Comparison of ENCODE assay signal across 18 mouse cellular contexts in genomic region chr3:54589976-54590375, GRCm38 (mm10).
DNase-seq lines count a peak whose midpoint lies in the region; ATAC-seq and TF ChIP-seq lines count a peak whose summit lies in the region.
"Had no signal": no experiment of that assay in that cellular context is flagged by ENCODE, and none has a peak within 500 bp of the region (broad histone marks: within the 10 kb centered on the region; RNA-seq: fewer than 3 reads in every experiment).

No protein-coding gene starts in this region.

- TF ChIP-seq POLR2A in bone marrow, adult 2 months (IDR thresholded peaks at IDR 0.05; ENCODE audit: borderline replicate concordance, control insufficient read depth, low read depth, low read length), result peak; percentile 52; the same call in 1 of the 2 replicates

- H3K4me1 ChIP-seq in bone marrow, adult 2 months (ENCODE audit: control insufficient read depth, insufficient read depth, low read length), result peaks cover 3% of the 10 kb centered on the region
- H3K4me1 ChIP-seq: forebrain, embryonic 15.5 days; midbrain, embryonic 15.5 days; neural tube, embryonic 13.5 days had no signal

- ATAC-seq in megakaryocyte progenitor cell, adult 5-6 weeks (replicated peaks; ENCODE audit: poor library complexity), result peak; percentile 83
- ATAC-seq: forebrain, embryonic 15.5 days; intestine, embryonic 16.5 days; midbrain, embryonic 15.5 days had no signal

- peak overlapping the region; percentile 47; the same call in 1 of the 2 replicates for H3K27ac ChIP-seq in bone marrow, adult 2 months (ENCODE audit: control insufficient read depth, insufficient read depth, low read depth, low read length, poor library complexity)
- H3K27ac ChIP-seq: embryonic facial prominence, embryonic 12.5 days; forebrain, embryonic 15.5 days; midbrain, embryonic 15.5 days; neural tube, embryonic 13.5 days had no signal

- WGBS in bone marrow, adult 2 months, result 6% methylated on average over 9 of the region's 9 CpGs

- intact Hi-C loops in heart, postnatal 36 days (cut with DNase I), result loop anchor here (5.0 kb wide), 1 partner anchor 233 kb away; no protein-coding TSS in a partner anchor
- intact Hi-C loops in left cerebral cortex, postnatal 25 days (cut with DNase I), result loop anchor here (5.0 kb wide), 1 partner anchor 228 kb away; the partner anchor contains the start of gene Postn

- no peak overlapping the region for H3K4me3 ChIP-seq in bone marrow, adult 2 months (replicated peaks; ENCODE audit: control insufficient read depth, low read depth, low read length)
- H3K4me3 ChIP-seq: embryonic facial prominence, embryonic 12.5 days; forebrain, embryonic 15.5 days; midbrain, embryonic 15.5 days; neural tube, embryonic 13.5 days had no signal

- TF ChIP-seq CTCF in bone marrow, adult 2 months (IDR thresholded peaks at IDR 0.05; ENCODE audit: control insufficient read depth, insufficient read depth, low read length), result no peak

- peak; percentile 74 for DNase-seq in heart, adult 11 months
- no peak for DNase-seq in heart, postnatal 36 days
- peak; percentile 87 for DNase-seq in thymus, postnatal 0 days (ENCODE audit: low spot score)
- no peak for DNase-seq in ovary, adult 18-20 months (ENCODE audit: low spot score)
- no peak for DNase-seq in right cerebral cortex, postnatal 36 days (ENCODE audit: low spot score in 2 of 2)
- no peak for DNase-seq in left cerebral cortex, postnatal 25 days (ENCODE audit: low spot score in 2 of 2)
- DNase-seq: cerebellum, adult 2 months; heart, postnatal 14 days; left cerebral cortex, postnatal 4 days; lung, adult 2 months; right cerebral cortex, postnatal 4 days had no signal

Comparison
In these comparisons a context has a peak if more than half of its experiments do, and no peak if none do; other contexts are left out.
1. DNase-seq: peak in heart, adult 11 months (single experiment) and thymus, postnatal 0 days (single experiment); none in heart, postnatal 36 days (0 of 2), ovary, adult 18-20 months (single experiment), right cerebral cortex, postnatal 36 days (0 of 2) and left cerebral cortex, postnatal 25 days (0 of 2).